Mouse (Mus musculus) brain, adult 2 months (tissue): ENCODE data around the gene Dirc2.

Source experiments
- DNase-seq: peaks from one replicate; pipeline ENCODE4 v3.0.0; 2011; ENCODE audit warnings: low read depth, low spot score

The Dirc2 gene

DNA sequence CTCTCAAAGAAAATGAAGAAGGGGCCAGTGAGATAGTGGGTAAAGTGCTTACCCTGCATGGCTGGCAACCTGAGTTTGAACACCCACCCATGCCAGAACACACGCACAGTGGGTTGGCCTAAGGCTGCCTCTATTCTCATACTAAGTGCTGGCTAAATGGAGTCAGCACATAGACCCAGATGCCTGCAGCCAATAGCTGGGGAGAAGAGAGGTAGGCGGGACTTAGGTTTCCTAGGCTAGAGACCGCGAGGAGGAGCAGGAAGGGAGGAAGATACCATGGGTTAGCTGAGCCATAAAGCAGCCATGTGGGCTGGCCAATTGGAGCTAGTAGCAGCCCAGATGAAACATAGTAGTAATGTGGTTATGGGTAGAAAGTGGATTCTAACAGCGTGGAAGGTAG lies 3.4 kb upstream of the Dirc2 start:
- no peak for DNase-seq

DNA sequence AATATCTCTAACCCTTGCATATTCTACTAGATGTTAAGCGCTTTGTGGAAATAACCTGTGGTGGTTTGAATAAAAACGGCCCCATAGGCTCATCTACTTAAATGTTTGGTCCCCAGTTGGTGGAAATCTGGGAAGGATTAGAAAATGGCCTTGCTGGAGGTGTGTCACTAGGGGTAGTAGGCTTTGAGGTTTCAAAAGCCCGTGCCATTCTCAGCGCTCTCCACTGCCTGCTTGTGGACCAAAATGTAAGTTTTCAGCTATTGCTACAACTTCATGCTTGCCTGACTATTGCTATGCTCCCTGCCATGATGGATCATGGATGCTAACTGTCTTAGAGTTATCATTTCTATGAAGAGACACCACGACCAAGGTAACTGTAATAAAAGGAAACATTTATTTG lies 2.5 kb upstream of the Dirc2 start:
- no peak for DNase-seq

DNA sequence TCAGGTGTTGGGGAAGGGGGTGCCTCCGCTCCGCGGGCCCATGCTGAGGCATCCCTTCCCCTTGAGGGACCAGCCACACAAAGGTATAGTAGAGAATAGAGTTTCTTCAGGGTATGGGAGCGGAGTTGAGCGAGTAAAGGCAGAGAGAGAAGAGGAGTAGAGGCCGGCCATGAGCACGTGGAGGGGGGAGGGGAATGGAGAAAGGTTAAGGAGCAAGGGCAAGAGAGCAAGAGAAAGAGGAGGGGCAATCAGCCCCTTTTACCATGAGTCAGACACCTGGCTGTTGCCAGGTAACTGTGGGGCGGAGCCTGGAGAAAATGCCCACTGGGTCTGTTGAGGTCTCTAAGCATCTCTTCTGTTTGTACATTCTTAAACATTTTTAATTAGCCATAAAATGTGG lies 2.0 kb upstream of the Dirc2 start:
- no peak for DNase-seq

DNA sequence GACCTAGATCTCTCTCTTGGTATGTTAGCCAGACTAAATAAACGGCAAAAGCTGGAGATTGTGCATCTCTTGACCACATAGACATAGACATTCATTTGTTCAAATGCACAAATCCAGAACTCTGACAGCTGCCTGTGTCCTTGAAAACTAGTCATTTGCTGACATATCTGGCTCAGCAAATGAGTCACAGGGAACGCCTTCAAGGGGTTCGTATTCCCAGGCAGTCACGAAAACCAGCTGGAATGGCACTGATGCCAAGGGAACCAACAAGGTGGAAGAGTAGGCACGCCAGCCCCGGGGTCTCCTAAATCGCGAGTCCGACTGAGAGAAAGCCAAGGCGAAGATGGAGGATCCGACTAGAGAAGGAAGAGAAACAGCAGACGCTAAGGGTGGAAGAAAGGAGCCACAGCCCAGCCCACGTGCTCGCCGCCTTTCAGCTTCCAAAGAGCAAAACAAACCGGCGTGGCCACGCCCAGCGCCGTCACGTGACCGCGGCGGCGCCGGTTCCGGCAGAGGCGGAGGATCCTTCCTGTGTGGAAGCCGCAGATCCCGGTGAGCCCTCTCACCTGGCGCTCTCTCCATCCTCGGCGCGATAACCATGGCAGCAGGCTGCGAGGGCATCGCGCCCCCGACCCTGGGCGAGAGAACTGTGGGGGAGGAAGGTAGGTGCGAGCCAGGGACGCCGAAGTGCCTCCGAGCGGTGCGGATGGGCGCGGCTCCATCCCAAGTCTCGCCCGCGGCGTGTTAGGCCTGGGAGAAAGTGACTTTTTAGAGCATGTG lies 912 bp upstream of the Dirc2 start, which contains the start of gene Hspbap1:
Gene Hspbap1 (plus strand): TSS at position 498 of the 780 bp plus-strand sequence.
- peak; percentile 93 for DNase-seq

DNA sequence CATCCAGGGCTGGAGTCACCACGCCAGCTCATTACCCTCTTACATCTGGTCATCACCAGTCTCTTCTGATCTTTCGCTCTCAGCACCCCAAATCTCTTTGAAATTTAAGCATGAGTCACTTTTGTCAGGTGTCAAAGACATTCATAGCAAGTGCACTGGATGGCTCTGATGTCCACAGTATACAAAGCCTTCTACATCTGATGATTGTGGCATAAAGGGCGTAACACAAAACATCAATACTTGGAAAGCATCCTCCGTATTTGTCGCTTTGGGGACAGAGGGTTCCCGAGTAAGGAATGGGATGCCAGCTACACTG lies 729 bp downstream of the Dirc2 start:
- no peak for DNase-seq

DNA sequence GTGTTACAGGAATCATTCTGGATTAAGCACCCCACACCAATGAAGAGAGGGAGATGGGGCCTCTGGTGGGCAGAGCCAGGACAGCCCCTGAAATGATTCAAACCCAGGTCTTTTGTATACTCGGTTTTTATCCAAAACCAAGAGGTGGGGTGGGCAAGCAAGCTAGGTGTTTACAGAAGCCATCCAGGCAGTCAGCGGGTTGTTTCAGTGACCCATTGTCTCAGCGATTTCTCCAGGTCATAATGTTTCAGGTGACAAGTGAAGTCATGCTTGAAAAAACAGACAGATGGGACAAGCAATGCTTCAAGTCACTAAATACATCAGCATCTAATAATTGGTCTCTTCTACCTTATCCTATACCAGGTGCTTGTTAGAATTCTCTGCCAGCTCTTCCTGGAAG lies 2.8 kb downstream of the Dirc2 start:
- DNase-seq: no peak

DNA sequence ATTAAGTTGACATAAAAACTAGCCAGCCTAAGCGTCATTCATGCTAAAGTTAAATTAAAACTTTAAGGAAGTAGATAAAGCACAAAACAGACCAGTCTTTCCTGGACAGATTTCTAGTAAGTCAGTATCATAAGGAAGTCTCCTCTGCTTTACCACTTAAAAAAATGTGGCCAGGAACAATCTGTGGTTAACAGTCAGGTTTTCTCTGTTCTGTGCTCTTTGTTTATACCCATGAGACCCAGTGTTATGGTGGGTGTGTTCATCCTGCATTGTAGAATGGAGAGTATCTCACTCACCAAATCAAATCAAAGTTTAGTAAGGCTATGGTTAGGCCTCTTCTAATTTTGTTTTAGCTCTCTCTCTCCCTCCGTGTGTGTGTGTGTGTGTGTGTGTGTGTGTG lies 3.7 kb downstream of the Dirc2 start:
- no peak for DNase-seq

DNA sequence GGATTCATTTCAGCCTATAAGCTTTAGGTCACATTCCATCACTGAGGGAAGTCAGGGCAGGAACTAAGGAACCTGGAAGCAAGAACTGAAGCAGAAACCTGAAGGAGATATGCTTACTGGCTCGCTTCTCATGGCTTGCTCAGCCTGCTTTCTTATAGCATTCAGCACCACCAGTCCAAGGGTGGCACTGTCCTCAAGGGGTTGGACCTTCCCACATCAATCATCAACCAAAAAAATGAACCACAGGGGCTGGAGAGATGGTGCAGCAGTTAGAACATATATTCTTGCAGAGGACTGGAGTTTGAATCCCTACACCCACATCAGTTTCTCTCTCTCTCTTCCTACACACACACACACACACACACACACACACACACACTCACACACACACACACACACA lies 4.2 kb downstream of the Dirc2 start:
- DNase-seq: no peak

DNA sequence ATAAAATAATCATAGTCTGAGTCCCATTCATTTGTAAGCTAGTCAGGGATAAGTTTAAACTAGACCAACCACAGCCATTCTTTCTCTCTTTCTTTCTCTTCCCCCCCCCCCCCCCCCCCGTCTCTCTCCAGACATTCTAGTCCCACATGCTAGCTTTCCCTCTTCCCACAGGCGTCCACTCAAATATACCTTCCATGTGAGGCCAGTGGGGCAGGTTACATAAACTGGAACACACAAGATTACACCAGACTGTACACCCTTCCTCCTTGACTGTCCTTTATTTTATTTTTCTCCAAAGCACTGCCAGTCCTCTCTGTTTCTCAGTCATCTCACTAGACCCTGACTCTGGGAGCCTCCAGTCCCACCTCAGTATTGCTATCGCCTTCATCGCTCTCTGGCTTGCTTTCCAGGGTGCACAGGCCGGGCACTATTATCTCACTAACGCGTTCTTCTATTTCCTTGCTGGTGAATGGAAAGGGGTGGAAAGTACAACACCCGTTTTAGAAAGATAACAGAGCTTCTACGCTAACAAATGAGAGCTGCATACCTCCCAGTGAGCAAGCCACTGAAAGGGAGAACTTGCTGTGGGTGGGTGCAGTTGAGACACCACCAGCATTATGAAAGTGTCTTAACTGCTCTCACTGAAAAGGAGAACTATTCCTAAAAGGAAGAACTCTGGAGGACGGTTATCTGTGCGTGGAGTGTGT lies 5.4 kb downstream of the Dirc2 start:
- DNase-seq: peak; percentile 40

DNA sequence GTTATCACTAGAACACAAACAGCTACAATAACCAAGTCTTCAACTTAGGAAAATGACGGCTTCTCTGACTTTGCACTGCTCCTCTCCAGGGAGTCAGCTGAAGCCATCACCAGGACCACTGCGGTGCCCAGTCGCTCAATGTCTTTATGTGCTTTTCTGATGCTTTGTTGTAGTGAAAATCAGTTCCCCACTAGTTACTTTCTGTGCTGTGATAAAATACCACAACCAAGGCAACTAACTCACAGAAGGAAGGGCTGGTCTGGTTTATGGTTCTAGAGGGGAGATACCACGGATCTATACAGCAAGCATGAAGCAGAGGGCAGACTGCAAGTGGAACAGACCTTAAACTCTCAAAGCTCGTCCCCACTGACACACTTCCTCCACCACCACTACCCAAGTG lies 9.8 kb downstream of the Dirc2 start:
- no peak for DNase-seq

DNA sequence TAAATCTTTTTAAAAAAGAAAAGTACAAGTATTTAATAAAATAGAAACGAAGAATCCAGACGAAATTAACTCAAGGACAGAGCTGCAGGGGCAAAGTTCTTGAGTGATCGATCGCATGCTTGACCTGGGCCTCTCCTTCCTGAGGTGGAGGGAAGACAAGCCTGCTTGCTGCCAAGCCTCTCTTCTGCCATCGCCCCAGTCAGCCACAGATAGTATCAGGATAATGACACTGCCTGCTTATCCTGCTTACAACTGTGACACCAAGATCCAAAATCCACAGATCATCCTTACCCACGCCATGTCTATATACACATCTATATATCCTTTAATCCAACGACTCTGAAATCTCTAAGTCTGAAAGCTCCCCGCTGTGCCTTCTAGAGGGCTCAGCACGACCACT lies 12.5 kb downstream of the Dirc2 start:
- DNase-seq: no peak

DNA sequence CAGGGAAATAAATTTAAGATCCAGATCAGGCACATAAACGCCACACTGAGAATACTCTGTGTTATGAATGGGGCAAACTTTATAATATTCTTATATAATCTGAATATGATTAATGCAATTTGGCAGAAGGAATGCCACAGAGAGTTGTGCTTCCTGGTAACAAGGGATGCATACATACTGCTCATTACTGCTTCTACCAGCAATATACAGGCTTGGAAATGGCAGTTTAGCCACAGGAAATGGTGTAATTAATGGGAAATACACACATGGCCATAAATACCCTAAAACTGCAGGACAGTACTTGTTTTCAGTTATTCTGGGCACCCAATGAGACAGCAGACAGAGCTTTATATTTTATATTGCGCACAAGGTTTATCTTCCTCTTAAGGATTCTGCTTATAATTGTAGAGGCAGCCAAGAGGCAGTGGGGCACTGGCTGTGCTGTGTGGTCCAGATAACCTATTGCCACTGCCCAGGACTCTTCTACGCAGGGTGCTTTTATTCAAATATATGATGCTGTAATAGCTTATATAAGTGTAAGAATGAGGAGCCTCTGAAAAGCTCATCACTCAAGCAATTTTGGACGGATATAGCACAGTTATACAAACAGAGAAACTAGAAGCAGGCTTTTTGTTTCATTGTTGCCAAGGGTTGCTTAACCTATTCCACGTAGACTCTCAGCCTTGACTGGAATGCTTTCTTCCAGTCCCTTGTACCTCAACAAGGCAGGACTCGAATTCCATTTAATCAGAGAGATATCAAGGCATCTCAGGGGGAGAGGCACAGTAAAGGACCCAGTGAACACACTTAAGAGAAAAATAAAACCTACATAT lies 13.4 kb downstream of the Dirc2 start:
- no peak for DNase-seq

DNA sequence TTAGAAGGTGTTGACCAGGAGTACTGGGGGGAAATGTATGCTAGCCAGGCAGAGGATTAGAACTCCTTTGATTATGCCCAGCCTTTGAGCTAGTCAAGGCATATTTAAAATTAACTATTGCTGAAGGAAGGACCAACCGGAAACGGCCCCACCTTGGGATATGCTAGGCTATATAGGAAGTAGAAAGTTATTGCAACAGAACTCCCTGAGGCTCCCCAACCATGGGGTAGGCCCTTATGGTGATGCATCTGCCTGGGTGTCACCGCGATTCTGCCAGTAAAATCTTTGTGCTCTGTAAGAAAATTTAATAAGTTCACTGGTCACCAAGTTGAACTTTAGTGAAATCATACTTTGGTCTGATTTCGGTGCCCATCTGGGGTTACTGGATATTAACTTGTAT lies 15.2 kb downstream of the Dirc2 start:
- DNase-seq: no peak

DNA sequence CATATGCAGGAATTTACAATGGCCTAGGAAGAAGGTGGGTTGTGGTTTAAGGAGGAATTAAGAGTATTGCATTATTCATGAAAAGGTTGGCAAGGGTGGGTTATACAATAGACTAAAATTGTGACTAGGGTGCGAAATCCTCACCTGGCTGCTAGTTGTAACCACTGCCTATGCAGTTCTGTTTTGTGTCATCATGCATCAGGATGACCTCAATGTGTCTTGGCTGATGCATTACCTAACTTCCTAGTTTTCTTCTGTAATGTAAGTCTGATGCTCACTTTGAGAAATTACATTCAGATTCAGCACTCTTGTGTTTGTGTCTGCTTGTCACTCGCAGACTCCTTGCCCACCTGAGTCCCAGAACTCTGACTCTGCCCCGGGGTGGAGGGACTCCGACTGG lies 17.3 kb downstream of the Dirc2 start:
- DNase-seq: no peak

DNA sequence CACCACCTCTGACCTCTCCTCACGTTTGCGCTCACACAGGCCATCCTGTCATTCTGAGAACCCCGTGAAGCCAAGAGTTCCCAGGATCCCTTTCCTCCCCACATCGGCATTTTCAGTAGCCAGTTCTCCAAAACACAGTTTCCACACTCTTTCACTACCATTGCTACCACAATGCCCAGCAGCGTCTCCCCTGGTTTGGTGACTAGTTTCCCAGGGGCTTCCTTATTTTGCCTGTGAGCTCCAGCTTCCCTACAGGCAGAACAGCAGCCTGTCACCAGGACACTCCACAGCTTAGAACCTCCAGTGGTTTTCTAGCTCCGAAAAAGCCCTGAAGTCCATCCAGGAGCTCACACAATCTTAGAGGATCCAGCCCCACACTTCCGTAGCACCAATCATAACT lies 19.8 kb downstream of the Dirc2 start:
- DNase-seq: no peak

DNA sequence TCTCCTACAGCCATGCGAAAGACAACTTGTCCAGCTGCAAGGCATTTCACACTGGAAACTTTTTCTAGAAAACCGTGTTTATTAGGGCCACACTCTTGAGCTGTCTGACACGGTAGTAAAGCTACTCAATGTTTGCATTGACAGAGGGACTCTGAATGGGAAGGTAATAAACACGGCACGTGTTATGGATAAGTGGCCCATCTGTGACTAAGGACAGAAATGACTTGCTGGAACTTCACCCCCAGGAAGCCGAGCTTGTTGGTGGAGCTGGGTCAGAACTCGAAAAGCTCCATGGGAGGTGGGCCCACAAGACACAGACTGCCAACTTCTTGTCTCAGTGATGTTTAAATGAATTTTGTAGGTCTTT lies 20.9 kb downstream of the Dirc2 start:
- no peak for DNase-seq

DNA sequence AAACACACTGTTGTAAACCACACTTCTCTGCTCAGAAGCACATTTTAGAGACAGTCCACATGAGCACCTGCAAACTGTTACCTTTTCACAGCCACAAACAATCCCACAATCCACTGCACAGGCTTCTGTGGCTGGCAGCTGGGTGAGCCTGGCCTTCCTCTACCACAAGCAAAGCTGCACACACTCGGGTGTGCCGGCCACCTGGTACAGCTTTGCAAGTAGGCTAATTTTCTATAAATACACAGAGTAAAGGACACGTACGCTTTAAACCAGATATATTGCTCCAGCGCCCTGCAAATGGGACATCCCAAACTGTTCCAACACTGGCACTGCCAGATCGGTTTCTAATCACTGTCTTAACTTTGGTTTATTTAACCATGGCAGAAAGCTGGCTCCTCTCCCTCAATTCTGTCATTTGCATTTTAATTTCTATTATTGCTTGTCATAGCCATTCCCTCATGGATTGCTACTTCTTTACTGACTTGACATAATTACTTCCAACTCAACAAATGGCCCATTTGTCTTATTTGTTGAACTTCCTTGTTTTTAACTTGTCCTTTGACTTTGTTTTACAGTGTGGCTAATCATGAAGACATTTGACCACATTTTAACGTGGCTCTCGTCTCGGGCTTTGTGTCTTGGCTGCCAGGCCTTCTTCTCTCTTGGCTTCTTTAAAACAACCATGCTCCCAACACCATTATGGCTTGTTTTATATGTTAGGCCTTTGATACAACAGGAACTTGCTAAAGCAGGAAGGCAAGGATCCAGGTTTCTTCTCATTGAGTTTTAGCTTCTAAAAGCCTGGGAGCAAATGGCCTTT lies 21.5 kb downstream of the Dirc2 start:
- DNase-seq: peak; percentile 73

DNA sequence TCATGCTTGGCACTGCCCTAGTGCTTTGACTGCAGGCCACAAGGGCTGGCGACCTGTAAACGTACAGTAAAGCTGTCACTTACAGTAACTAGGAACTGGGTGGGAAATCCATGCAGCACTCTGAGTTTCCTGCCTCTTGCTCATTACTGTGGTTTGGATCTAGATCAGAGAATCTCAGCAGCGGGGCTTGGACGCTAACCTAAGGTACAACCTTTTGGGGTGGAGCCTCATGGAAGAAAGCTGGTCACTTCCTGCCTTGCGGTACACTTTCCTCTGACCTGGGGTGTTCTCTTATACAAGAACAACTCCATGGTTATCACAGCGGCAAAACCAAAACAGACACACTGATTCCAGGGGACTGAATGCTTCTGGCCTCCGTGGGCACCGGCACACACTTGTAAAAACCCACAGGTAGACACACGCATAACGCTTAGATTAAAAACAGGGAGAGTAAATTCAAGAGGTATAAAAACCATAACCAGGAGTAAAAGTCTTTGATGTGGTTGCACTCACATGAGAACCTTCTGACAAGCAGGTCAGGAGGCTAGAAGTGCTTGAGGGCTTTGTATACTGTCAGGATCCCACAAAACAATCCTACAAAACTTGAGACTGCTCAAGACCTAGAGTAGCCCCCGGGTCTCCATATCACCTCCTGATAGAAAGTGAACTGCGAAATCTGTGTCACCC lies 26.8 kb downstream of the Dirc2 start:
- DNase-seq: no peak

DNA sequence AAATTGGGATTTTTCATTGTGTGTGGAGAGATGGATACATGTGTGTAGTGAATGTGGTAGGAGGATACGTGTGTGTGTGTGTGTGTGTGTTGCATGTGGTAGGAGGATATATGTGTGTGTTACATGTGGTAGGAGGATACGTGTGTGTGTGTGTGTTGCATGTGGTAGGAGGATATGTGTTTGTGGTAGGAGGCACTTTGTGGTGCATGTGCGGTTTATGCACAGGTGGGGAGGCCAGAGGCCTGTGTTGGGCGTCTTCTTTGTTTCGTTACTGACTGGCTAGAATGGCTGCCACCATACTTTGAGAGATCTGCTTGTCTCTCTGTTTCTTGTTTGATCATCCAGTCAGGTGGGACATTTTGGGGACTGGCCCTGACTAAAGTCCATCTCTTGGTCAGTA lies 27.5 kb downstream of the Dirc2 start:
- no peak for DNase-seq

DNA sequence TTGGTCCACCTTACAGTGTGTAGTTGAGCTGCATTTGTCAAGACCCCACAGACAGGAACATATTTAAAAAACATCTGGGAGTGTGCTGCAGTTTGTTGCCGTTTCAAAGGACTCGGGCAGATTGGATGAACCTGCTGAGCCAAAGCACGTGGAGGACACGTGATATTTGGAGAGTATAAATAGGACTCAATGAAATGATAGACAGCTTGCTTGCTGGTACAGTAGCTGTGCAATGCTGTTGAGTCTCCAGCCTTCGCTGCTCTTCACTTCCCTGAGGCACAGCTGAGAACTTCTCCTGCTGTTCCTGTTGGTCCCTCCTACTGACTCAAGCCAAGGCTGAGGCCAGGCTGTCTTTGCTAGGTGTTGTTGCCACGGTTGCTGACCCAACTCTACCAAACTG lies 28.2 kb downstream of the Dirc2 start:
- DNase-seq: peak; percentile 37

DNA sequence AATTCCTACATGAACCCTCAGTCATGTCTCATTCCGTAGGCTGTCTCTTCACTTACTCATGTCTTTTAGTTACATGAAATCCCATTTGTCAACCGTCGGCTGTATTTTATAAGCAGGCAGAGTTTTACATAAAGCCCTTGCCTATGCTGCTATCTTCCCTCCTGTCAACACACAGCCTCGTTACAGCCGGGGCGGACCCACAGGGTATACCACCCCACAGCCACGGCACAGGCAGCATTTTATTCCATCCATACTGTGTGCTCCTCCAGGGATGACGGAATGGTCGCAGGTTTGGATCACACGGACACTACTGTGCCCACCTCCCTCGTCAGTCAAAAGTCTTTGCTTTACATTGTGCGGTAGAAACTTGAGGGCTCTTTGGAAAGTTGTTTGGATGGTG lies 28.8 kb downstream of the Dirc2 start:
- DNase-seq: no peak
